Mouse (Mus musculus) hindlimb bud, embryonic 11.5 days (tissue): ENCODE results near the gene Sptbn1.

Experiments used
- DNase-seq: peaks from one replicate; pipeline ENCODE4 v3.0.0-alpha.2; 2012; ENCODE audit warnings: low read depth, low spot score; ENCODE audit errors: extremely low spot score

Gene Sptbn1

DNA sequence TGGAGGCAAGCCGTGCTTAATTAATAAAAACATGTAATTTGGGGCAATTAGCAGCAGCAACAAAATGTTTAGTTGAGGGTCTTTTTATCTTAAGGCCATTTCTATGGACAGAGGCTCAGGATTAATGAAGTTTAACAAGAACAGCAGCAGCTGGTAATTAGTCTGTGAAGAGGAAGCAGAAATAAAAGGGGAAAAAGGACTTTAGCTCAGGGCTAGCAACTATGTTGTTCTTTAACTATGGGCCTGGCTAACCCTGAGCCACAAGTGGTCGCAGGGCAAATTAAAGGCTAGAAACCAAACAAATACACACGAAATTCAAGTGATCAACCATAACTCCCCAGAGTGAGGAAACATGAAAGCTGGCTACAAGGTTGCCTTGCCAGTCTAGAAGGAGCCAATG lies 91.9 kb downstream of the Sptbn1 start:
- no peak for DNase-seq

DNA sequence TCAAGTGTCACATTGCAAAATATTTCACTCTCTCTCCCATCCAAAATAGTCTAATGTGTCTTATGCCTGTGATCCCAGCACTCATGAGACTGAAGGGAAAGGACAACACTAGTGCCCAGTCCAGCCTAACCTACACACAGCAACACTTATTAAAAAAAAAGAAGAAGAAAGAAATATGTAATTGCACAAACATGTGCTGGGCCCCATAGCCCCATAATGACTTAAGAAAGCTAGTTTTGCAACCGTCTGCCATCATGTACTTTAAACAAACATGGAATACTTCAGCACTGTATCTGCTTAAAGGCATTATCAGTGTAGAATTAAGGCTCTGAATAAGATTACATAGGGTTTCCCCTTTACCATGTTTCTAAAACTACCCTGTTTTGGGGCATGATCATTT lies 92.4 kb downstream of the Sptbn1 start:
- no peak for DNase-seq

DNA sequence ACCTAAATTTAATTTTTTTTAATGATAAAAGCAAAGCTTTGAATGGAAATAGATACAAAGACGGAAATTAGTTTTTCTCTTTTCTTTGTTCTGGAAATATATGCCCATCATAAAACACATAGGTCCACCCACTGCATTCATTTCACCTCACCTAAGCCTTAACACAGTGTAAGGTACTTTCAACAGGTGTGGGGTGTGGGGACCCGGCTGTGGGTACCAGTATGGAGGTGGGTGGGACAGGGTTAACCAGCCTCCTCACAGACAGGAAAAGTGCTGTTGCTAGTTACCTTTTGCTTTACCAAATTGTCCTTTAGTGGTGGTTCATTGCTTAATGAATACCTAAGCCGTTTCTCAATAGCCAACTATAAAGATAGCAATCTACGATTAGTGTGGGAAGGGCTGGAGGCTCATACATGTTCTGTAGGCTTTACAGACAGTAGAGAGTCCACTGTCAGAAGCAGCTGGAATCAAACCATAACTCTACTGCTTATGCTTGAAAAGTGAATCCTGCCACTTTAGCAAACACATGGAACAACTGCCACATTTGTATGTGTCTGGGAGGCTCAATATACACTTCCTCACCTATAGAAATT lies 96.3 kb downstream of the Sptbn1 start:
- no peak for DNase-seq

- DNase-seq = no peak
Observed at GRCm38 (mm10) chr11:30171184-30171583, 96.8 kb downstream of the Sptbn1 start.

- DNase-seq = no peak
Observed at GRCm38 (mm10) chr11:30166551-30166922, 101.4 kb downstream of the Sptbn1 start.

DNA sequence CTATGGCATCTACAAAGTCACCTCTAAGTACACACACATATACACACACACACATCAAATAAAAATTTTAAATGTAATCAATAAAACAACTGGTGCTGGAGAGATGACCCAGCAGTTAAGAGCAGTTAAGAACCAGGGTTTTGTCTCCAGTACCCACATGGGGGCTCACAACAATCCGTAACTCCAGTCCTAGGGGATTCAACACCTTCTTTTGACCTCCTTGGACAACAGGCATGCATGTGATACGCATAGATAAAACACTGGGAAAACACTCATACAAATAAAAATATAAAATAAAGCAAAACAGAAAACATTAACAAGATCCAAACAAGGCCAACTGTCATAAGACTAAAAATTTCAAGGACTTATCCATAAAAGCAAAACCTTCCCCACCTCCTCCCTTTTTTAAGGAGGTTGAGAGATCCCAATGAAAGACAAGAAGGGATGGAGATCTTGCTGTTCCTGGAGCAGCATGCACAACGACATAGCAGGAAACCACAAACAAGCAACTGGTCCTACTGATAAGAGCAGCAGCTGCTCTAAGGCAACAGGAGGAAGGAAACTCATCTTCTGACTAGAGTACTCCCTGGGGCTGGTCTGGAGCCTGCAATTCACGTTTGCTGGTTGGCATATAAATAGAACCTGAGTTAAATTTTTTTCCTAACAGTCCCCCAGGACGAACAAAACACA lies 102.0 kb downstream of the Sptbn1 start:
- no peak for DNase-seq

- DNase-seq = no peak
Observed at GRCm38 (mm10) chr11:30164515-30165214, 103.3 kb downstream of the Sptbn1 start.

- no peak for DNase-seq
Observed at GRCm38 (mm10) chr11:30163870-30164269, 104.1 kb downstream of the Sptbn1 start.

DNA sequence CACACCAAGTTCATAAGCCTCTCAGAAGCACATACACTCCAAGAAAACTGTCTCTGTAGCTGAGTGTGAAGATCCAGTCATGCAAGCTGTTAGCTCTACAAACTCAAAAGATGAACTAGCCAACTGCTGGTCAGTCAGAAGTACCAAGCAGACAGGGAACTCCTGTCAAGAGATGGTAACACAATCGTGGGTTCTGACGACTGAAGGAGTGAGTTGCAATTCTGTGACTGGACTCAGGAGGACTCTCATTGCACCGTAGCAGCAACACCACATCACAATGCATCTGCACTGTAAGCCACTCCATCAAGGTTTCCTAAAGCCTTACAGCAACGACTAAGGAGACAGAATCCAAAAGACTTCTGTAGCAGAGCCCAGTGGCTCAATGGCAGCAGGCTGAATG lies 104.9 kb downstream of the Sptbn1 start:
- no peak for DNase-seq

DNA sequence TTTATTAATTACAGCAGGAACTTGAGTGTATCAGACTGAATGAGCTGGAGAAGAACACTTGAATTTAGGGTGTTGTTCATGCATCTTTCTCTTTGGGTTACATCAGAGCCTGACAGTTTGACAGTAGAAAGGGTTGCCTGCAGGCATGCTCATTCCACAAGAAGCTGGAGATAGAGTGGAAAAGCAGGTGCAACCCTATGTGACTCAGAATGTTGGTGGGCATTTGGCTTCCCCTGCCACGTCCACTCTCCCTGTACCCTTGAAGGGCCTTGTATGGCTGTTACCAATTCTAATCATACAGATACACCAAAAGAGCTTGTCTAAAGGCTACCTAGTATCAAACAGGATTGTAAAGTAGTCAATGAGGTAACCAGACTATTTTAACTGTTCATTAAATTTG lies 106.2 kb downstream of the Sptbn1 start:
- no peak for DNase-seq

DNA sequence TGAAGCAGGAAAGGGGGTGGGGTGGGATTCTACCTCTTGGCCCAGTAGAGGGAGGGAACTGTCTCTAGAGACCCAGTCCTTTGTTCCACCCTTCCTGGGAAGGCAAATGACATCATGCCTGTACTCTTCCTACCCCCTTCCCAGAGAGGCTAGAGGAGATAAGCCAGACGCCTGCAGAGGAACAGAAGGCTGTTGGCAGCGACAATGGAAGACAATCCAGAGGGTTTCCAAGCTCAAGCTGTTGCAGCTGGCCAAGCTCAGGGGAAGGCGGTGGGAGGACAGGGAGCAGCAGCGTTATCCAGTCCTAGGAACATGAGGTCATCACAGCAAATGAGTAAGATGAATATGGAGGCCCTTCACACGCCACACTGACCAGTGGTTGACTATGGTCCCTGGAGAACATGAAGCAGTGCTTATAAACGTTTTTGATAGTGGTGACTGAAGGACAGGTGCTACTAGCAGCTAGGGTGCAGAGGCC lies 106.8 kb downstream of the Sptbn1 start:
- DNase-seq = no peak

DNA sequence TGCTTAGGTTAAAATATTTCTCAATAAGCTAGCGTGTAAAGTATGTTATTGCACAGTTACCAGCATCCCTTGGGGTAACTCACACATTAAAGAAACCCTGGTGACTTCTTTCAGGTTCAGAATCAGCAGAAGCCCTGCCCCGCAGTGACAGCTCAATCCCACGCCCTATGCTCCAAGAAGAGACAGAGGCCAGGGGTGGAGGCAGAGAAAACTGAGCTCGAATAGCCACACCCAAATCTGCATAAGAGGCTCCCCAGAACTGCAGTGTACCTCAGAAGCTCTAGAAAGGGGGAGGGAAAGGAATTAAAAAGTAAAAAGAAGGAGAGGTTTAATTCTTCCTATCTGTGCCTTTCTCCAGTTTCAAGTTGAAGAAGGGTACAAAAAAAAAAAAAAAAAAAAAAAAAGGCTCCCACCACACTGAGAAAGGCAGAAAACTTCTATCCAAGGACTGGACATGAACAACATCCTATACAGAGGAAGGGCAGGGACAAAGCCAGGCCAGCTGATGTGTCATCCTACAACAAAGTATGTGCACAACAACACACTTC lies 107.3 kb downstream of the Sptbn1 start:
- no peak for DNase-seq

DNA sequence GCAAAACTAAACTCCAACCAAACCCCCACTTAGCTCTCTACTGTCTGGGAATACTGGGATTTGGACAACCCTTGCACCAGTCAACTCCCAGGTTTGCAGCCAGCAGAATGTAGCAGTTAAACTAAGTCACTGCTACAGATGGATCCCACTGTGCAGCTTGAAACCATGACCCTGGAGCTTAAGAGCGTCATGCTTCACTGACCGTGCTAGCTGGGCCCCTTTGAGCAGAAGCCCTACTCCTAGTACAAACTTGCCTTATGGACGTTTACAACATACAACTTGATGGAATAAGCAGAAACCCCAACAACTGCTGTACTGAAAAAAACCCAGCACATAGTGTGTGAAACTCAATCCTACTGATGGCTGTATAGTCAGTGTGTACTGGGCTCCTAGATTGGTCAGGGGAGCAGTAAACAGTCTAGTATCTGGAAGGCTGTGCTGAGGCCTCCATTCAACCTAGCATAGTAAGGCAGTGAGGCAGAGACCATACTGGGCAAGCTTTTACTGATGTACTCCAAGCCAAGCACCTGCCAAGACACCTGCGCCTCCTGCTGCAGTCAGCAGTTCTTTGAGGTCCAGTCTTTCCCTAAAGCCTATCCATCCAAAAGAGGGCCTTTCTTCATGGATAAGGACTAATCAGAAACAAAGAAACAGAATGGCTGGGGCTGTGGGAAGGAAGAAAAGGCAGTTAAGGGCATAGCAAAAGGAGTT lies 108.3 kb downstream of the Sptbn1 start:
- no peak for DNase-seq

GRCm38 (mm10) chr11:30158028-30158700 lies 109.8 kb downstream of the Sptbn1 start:
- DNase-seq = no peak

GRCm38 (mm10) chr11:30155887-30156286 lies 112.1 kb downstream of the Sptbn1 start:
- DNase-seq = no peak

GRCm38 (mm10) chr11:30154980-30155379 lies 113.0 kb downstream of the Sptbn1 start:
- DNase-seq = no peak

DNA sequence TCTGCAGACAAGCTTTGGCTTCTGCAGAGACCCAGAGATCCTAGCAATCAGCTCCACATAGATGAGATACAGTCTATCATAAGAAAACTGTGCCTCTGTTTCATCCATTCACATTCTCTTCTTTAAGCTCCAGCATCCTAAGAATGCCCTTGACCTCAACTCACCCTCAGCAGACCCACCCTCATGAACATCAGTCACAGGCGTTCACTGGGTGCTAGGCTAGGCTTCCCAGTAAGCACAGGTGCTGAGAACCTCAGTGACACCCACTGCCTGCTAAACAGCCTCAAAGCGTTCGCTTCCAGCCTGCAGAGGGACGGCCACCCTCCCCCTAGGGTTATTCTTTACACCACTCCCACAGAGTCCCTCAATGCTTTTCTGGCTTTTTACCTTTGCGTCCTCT lies 119.1 kb downstream of the Sptbn1 start:
- DNase-seq = no peak

DNA sequence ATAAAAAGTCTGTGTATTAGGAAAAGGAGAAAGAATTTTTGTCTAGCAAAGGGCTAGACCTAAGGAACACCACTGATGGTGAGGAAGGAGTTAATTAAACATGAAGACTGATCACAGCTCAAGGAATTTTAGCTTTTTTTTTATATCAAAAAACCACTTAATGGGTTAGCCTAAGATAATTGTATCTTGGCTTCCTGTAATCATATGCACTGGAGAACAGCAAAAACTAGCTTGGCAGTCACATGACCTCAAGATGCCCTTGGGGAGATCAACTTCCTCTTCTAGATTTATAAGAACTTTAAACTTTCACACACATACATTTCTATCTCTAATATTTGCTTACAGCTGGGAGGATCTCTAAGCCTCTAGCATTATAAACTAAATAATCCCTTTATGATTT lies 119.6 kb downstream of the Sptbn1 start:
- no peak for DNase-seq

GRCm38 (mm10) chr11:30147882-30148281 lies 120.1 kb downstream of the Sptbn1 start:
- no peak for DNase-seq

DNA sequence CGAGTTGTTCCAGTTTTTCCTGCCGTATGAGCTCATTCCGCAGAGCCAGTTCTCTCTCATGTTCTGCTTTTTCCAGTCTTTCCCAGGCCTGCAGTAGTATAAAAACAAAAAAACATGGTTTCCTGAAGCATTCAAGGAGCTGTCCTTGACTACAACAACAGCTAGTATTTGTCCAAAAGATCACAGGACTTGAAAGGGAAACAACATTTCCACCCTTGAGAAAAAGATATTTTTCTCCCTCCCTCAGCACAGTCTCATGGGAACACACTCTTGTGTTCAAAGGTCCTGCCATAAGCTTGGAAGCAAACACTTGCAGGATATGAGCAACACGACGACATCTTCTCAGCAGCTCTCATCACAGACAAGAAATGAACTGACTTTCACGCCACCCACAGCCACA lies 124.9 kb downstream of the Sptbn1 start:
- no peak for DNase-seq
